Mouse (Mus musculus): Measurements from ENCODE around the gene Bcat1. TPM values are rescaled to one million over a fixed set of nuclear protein-coding genes. Genes with fewer than 3 reads are reported as not detected.

Gene Bcat1
- polyA plus RNA-seq, 1 experiment: 20.3 TPM

GRCm38 (mm10) chr6:145120787-145121589, 45.0 kb upstream of the Bcat1 start:
- Histone ChIP-seq H3K4me1 (ENCODE audit: control insufficient read depth, insufficient read depth, low read length) (peaks cover 7% of the 10 kb centered on the region), H3K27ac (ENCODE audit: control insufficient read depth, insufficient read depth, low read depth, low read length, poor library complexity) (peak overlapping the region; percentile 96), H3K4me3 (replicated peaks; ENCODE audit: control insufficient read depth, low read depth, low read length) (peak overlapping the region; percentile 76)
- TF ChIP-seq POLR2A (IDR thresholded peaks at IDR 0.05; ENCODE audit: borderline replicate concordance, control insufficient read depth, low read depth, low read length) (peak; percentile 40; the same call in 1 of the 2 replicates), CTCF (IDR thresholded peaks at IDR 0.05; ENCODE audit: control insufficient read depth, insufficient read depth, low read length) (no peak)
- WGBS: 2% methylated on average over 18 of the region's 18 CpGs

DNA sequence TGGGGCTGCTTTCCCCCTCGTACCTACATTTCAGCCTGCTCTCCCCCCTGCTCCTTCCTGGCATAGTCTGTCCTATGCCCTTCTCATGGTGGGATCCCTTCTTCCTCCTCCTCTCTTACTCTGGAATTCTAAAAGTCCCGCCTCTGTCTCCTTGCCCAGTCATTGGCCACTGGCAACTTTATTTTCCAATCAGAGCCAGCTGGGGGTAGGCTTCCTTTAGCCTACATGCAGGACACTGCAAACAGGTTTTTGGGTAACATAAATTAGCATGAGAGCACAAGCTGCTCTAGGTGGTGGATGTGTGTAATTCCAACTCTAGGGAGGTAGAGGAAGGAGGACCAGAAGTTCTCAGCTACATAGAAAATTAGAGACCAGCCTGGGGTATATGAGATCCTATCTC, 44.1 kb upstream of the Bcat1 start:
- no peak for TF ChIP-seq CTCF (IDR thresholded peaks at IDR 0.05; ENCODE audit: control insufficient read depth, insufficient read depth, low read length)
- no peak for TF ChIP-seq POLR2A (IDR thresholded peaks at IDR 0.05; ENCODE audit: borderline replicate concordance, control insufficient read depth, low read depth, low read length)
- Histone ChIP-seq H3K4me1 (ENCODE audit: control insufficient read depth, insufficient read depth, low read length) (peaks cover 7% of the 10 kb centered on the region), H3K27ac (ENCODE audit: control insufficient read depth, insufficient read depth, low read depth, low read length, poor library complexity) (0 out of 2 replicates have a peak overlapping the region, but pooled peaks have one; percentile 11), H3K4me3 (replicated peaks; ENCODE audit: control insufficient read depth, low read depth, low read length) (no peak overlapping the region)
- 72% methylated on average over 2 of the region's 2 CpGs for WGBS

GRCm38 (mm10) chr6:145116098-145116672, 40.2 kb upstream of the Bcat1 start:
- peaks cover 6% of the 10 kb centered on the region for H3K4me1 ChIP-seq (ENCODE audit: control insufficient read depth, insufficient read depth, low read length)
- no peak for TF ChIP-seq POLR2A (IDR thresholded peaks at IDR 0.05; ENCODE audit: borderline replicate concordance, control insufficient read depth, low read depth, low read length)
- TF ChIP-seq CTCF (IDR thresholded peaks at IDR 0.05; ENCODE audit: control insufficient read depth, insufficient read depth, low read length): no peak
- H3K27ac ChIP-seq (ENCODE audit: control insufficient read depth, insufficient read depth, low read depth, low read length, poor library complexity): peak overlapping the region; percentile 77
- 63% methylated on average over 4 of the region's 4 CpGs for WGBS
- peak overlapping the region; percentile 41 for H3K4me3 ChIP-seq (replicated peaks; ENCODE audit: control insufficient read depth, low read depth, low read length)

DNA sequence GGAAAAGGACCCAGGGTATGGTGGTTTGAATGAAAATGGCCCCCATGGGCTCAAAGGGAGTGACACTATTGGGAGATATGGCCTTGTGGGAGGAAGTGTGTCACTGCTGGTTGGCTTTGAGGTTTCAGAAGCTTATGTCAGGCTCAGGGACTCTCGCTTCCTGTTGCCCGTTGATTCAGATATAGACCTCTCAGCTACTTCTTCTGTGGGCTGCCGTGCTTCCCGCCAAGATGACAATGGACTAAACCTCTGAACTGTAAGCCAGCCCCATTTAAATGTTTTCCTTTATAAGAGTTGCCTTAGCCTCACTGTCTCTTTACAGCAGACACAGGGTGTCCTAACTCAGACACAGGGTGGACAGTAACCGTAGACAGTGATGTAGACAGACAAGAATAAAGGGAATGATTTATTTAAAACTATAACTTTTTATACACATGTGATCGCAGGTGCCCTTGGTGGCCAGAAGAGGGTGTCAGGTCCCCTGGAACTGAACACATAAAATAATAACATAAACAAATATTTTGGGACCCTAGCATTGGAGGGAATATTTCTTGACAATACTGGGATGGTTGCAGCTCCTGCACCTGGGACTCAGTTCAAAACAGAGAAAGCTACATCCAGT, 39.6 kb upstream of the Bcat1 start, which contains the start of gene Lrmp:
Lrmp (plus strand) TSS at position 178 of the 622 bp plus-strand sequence.
- peak within 1 kb of the TSS; percentile 41 for H3K4me3 ChIP-seq (replicated peaks; ENCODE audit: control insufficient read depth, low read depth, low read length)
- 28% methylated on average over 6 of the region's 6 CpGs for WGBS
- TF ChIP-seq POLR2A (IDR thresholded peaks at IDR 0.05; ENCODE audit: borderline replicate concordance, control insufficient read depth, low read depth, low read length): no peak
- TF ChIP-seq CTCF (IDR thresholded peaks at IDR 0.05; ENCODE audit: control insufficient read depth, insufficient read depth, low read length): no peak
- H3K4me1 ChIP-seq (ENCODE audit: control insufficient read depth, insufficient read depth, low read length): peaks cover 6% of the 10 kb centered on the region
- H3K27ac ChIP-seq (ENCODE audit: control insufficient read depth, insufficient read depth, low read depth, low read length, poor library complexity): peak within 1 kb of the TSS; percentile 77

DNA sequence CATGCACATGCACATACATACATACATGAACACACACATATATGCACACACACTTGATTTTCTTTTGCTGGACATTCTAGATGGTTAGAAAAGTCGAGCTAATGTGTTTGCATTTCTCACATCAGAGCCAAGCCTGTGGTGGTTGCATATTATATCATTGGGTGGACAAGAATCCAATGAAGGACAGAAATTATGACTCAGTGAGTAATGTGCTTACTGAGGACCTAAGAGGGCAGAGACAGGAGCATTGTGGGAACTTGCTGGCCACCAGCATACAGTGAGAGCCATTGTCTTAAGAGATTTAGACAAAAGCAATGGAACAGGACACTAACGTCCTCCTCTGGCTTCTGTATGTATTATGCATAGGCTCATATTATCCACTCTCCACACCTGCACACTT, 38.6 kb upstream of the Bcat1 start:
- WGBS: 76% methylated on average over 2 of the region's 2 CpGs
- no peak overlapping the region for H3K27ac ChIP-seq (ENCODE audit: control insufficient read depth, insufficient read depth, low read depth, low read length, poor library complexity)
- no peak overlapping the region for H3K4me3 ChIP-seq (replicated peaks; ENCODE audit: control insufficient read depth, low read depth, low read length)
- no peak for TF ChIP-seq POLR2A (IDR thresholded peaks at IDR 0.05; ENCODE audit: borderline replicate concordance, control insufficient read depth, low read depth, low read length)
- no peak for TF ChIP-seq CTCF (IDR thresholded peaks at IDR 0.05; ENCODE audit: control insufficient read depth, insufficient read depth, low read length)
- peaks cover 5% of the 10 kb centered on the region; the same call in 1 of the 2 replicates for H3K4me1 ChIP-seq (ENCODE audit: control insufficient read depth, insufficient read depth, low read length)

DNA sequence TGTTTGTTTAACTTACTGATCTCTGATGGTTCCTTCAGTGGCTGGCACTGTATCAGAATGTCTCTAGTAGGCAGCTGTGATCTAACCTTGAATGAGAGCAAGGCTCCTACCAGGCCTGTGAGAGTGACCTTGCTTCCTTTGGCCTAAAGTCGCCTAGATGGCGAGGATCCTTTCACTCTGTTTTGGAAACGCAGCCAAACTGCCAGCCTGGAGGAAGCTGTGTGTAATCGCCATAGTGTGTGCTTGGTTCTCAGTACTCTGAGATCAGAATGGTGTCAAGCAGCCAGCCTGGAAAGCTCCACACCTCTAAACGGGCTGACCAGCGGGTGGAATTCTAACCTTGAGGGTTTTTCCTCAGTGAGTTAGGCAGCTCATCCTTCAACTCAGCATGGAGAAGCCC, 36.9 kb upstream of the Bcat1 start:
- TF ChIP-seq POLR2A (IDR thresholded peaks at IDR 0.05; ENCODE audit: borderline replicate concordance, control insufficient read depth, low read depth, low read length) (no peak), CTCF (IDR thresholded peaks at IDR 0.05; ENCODE audit: control insufficient read depth, insufficient read depth, low read length) (no peak)
- Histone ChIP-seq H3K27ac (ENCODE audit: control insufficient read depth, insufficient read depth, low read depth, low read length, poor library complexity) (no peak overlapping the region), H3K4me3 (replicated peaks; ENCODE audit: control insufficient read depth, low read depth, low read length) (no peak overlapping the region), H3K4me1 (ENCODE audit: control insufficient read depth, insufficient read depth, low read length) (peaks cover 5% of the 10 kb centered on the region; the same call in 1 of the 2 replicates)
- 82% methylated on average over 6 of the region's 6 CpGs for WGBS

- peaks cover 1% of the 10 kb centered on the region; the same call in 1 of the 2 replicates for H3K4me1 ChIP-seq (ENCODE audit: control insufficient read depth, insufficient read depth, low read length)
- 82% methylated on average over 4 of the region's 4 CpGs for WGBS
- no peak overlapping the region for H3K4me3 ChIP-seq (replicated peaks; ENCODE audit: control insufficient read depth, low read depth, low read length)
- TF ChIP-seq CTCF (IDR thresholded peaks at IDR 0.05; ENCODE audit: control insufficient read depth, insufficient read depth, low read length) (no peak), POLR2A (IDR thresholded peaks at IDR 0.05; ENCODE audit: borderline replicate concordance, control insufficient read depth, low read depth, low read length) (no peak)
- no peak overlapping the region for H3K27ac ChIP-seq (ENCODE audit: control insufficient read depth, insufficient read depth, low read depth, low read length, poor library complexity)
Observed at GRCm38 (mm10) chr6:145110786-145111185, 34.8 kb upstream of the Bcat1 start.
